Mouse (Mus musculus) lung, embryonic 16.5 days (tissue): ENCODE results near the gene Rasa3. TPM values are rescaled to one million over a fixed set of nuclear protein-coding genes. Genes with fewer than 3 reads are reported as not detected.

Source experiments
- ATAC-seq: fragments of 200-750 bp; cut with Nextera tagmentation; 2 replicates; pipeline ENCODE4 v1.8.0; 2017; ENCODE audit warnings: low read depth, mild to moderate bottlenecking, moderate library complexity
- H3K27ac ChIP-seq: fragments of 300-500 bp; sonication (generic); 2 replicates; pipeline ENCODE4 v1.5.1; 2014; ENCODE audit warnings: mild to moderate bottlenecking, control low read depth, low read length
- H3K27me3 ChIP-seq: fragments of 300-500 bp; sonication (generic); 2 replicates; pipeline ENCODE4 v1.6.1; 2014; ENCODE audit warnings: low read depth, low read length, mixed read lengths; ENCODE audit not compliant: control insufficient read depth, insufficient read depth
- H3K36me3 ChIP-seq: fragments of 300-500 bp; sonication (generic); 2 replicates; pipeline ENCODE4 v1.6.1; 2014; ENCODE audit warnings: low read length; ENCODE audit not compliant: control insufficient read depth, insufficient read depth
- H3K4me1 ChIP-seq: fragments of 300-500 bp; sonication (generic); replicated peaks from 2 replicates; pipeline ENCODE4 v1.6.1; 2014; ENCODE audit warnings: low read length, mixed read lengths; ENCODE audit not compliant: control insufficient read depth, insufficient read depth
- H3K4me2 ChIP-seq: fragments of 300-500 bp; sonication (generic); 2 replicates; pipeline ENCODE4 v1.6.1; 2014; ENCODE audit warnings: low read depth, low read length, control low read depth
- H3K4me3 ChIP-seq: fragments of 300-500 bp; sonication (generic); 2 replicates; pipeline ENCODE4 v1.5.1; 2014; ENCODE audit warnings: mild to moderate bottlenecking, low read length, control low read depth
- H3K9ac ChIP-seq: fragments of 300-500 bp; sonication (generic); 2 replicates; pipeline ENCODE4 v1.6.1; 2014; ENCODE audit warnings: low read length, control low read depth
- H3K9me3 ChIP-seq: fragments of 300-500 bp; sonication (generic); 2 replicates; pipeline ENCODE4 v1.6.1; 2016; ENCODE audit warnings: low read length; ENCODE audit not compliant: control insufficient read depth
- WGBS: fragments of 180-500 bp; shearing (Covaris S2); extraction: QIAGEN DNeasy Blood & Tissue Kit; methylation state at CpG from one replicate; pipeline ENCODE4 v1.1.7; 2014; 5-methylcytosine and 5-hydroxymethylcytosine counted together
- polyA plus RNA-seq: library from polyadenylated mRNA; unstranded; fragments of >200 nt; fragmentation: Nextera tagmentation; extraction: Ambion mirVana; gene quantifications from 2 replicates; pipeline ENCODE4 v1.2.1, GENCODE M21; 2015

Gene Rasa3
- polyA plus RNA-seq, 1 experiment from 2014 or later: 50.7 TPM

DNA sequence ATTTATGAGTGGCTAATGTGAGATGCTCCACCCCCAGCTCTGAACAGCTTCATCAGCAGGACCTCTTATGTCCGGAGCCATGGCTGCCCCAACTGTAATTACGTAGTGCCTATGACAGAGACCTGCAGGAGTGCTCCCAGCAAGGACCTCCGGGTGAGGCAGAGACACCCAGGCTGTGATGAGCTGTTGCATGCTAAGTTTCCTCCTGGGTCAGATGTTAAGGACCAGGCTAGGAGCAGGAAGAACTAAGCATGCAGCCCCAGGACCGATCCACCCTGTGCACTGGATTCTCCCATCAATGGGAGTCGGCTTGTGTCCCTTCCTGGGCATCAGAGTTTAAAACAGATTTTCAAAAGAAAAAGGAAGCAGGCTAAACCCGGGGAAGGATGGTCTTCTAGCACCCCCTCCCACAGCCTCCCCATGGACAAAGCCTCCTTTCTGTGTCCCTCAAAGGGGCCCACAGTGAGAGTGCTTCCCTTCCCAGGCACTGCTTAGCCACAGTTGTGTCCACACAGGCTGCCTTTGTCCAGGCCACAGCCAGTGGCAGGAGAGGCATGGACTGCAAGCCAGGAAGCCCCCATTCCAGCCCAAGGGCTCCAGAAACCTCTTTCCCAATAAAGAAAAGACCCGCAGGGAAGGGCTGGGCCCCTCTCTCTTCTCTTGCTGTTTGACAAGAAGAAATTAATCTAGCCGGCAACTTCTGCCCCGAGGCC, 54.2 kb downstream of the Rasa3 start:
- Histone ChIP-seq H3K4me1 (peaks cover 40% of the 10 kb centered on the region), H3K27me3 (no peaks in the 10 kb centered on the region), H3K36me3 (peaks cover 4% of the 10 kb centered on the region; the same call in 1 of the 2 replicates), H3K9me3 (no peaks in the 10 kb centered on the region), H3K4me3 (no peak overlapping the region), H3K9ac (no peak overlapping the region), H3K4me2 (no peak overlapping the region), H3K27ac (no peak overlapping the region; the same call in 1 of the 2 replicates)
- no peak for ATAC-seq
- 39% methylated on average over 9 of the region's 9 CpGs for WGBS

DNA sequence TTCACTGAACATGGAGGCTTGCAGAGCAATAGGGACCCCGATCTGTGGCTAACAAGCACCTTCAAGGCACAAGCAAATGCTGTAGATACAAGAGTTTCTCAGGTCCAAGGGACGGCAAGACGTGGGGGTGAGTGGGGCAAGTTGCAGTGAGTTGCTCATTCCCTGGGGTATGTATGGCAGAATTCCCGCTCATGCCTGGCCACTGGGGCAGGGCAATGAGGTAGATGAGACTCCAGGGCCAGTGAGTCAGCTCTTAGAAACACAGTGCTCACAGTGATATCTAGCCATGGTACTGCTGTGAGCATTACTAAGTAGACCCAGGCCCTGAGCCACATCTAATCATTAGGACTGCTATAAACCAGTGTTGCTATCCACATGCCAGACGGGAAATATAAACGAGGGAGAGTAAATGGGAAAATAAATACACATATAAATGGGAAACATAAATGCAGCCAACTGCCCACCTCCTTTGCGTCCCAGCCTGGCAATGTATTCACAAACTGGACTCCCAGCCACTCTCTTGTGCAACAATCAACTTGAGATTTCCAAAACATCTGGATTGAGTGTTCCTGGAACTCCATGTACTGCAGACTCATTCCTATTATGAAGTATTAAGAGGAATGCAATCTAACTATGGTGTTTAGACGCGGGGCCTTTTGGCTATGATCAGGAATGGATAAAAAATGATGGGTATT, 57.0 kb downstream of the Rasa3 start:
- H3K4me3 ChIP-seq: no peak overlapping the region
- peak overlapping the region; percentile 54 for H3K27ac ChIP-seq
- WGBS: 76% methylated on average over 9 of the region's 9 CpGs
- no peaks in the 10 kb centered on the region for H3K27me3 ChIP-seq
- no peak overlapping the region for H3K4me2 ChIP-seq
- ATAC-seq: peak; percentile 53
- H3K36me3 ChIP-seq: no peaks in the 10 kb centered on the region
- H3K9me3 ChIP-seq: no peaks in the 10 kb centered on the region
- no peak overlapping the region for H3K9ac ChIP-seq
- peaks cover 37% of the 10 kb centered on the region for H3K4me1 ChIP-seq

DNA sequence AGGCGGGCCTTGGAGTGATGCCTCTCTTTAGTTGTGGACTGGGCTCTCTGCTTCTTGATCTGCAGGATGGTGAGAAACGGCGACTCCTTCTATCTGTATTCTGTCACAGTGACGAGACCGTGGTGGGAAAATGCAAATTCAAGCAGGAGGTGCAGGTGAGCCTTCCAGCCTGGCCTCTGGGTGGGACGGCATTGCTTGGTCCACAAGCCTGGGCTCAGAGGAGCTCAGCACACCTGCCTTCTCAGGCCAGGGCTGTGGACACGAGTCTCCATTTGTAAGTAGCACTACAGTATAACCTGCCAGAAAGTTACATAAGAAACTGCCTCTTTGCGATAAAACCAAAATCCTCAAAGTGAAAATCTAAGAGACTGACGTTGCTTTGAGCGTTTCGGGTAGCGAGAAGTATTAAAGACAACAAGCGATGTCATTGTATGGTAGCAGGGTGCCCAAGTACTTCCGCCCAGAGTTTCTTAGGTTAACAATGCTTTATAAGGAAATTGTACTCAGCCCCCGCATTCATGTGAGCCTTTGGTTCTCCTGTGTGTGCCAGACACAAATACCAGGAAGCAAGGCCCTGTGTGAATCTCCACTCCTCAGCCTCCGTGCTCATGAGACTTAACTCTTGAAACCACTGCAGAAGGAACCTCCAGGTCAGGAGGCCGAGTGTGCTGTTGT, 60.4 kb downstream of the Rasa3 start:
- Histone ChIP-seq H3K4me2 (no peak overlapping the region), H3K36me3 (peaks cover 15% of the 10 kb centered on the region), H3K9me3 (no peaks in the 10 kb centered on the region), H3K27ac (peak overlapping the region; percentile 10; the same call in 1 of the 2 replicates), H3K27me3 (no peaks in the 10 kb centered on the region), H3K9ac (no peak overlapping the region), H3K4me1 (peaks cover 12% of the 10 kb centered on the region), H3K4me3 (no peak overlapping the region)
- 70% methylated on average over 17 of the region's 17 CpGs for WGBS
- ATAC-seq: no peak

DNA sequence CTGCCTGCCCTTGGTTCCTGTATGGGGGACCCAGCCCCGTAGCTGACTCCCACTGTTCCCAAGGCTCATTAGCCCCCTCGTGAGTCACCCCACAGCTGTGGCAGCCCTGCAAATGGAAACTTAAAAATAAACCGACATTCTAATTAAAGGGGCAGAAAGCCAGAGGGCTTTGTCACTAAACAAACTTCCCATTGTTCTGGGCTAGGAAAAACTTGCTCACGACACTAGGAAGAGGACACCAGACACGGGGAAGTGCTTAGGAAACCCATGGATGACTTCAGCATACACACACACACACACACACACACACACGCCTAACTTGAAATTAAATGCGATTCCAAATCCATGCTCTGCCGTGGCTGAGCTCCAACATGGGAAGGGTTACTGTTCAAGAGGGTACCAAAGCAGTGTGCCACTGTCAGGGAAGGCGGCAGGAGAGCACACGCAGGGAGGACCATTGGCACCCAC, 62.4 kb downstream of the Rasa3 start:
- Histone ChIP-seq H3K27me3 (no peaks in the 10 kb centered on the region), H3K9ac (no peak overlapping the region), H3K9me3 (no peaks in the 10 kb centered on the region), H3K4me2 (no peak overlapping the region), H3K4me3 (no peak overlapping the region), H3K27ac (0 out of 2 replicates have a peak overlapping the region, but pooled peaks have one; percentile 50), H3K4me1 (peaks cover 4% of the 10 kb centered on the region; the same call in 1 of the 2 replicates), H3K36me3 (peaks cover 15% of the 10 kb centered on the region)
- peak; percentile 34 for ATAC-seq
- 44% methylated on average over 10 of the region's 10 CpGs for WGBS

DNA sequence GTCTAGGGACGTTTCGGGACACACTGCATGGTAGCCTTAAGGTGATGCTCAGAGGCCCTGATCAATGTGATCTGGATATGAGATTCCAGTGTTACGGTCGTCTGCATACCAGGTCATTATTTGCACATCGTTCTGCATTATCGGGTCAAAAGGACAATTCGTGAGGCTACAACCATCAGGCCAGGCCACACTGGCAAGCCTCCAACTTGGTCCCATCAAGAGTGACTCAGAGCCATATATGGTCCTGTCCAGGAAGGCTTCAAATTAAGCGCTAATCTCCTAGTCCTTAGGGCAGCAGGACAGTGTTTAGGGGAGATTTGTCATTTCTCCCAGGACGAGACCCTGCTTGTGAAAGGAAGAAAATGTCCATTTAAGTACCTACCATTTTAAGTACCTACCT, 63.3 kb downstream of the Rasa3 start:
- no peak for ATAC-seq
- no peaks in the 10 kb centered on the region for H3K9me3 ChIP-seq
- H3K27ac ChIP-seq: no peak overlapping the region
- H3K27me3 ChIP-seq: no peaks in the 10 kb centered on the region
- WGBS: 76% methylated on average over 9 of the region's 9 CpGs
- no peak overlapping the region for H3K9ac ChIP-seq
- H3K4me1 ChIP-seq: peaks cover 4% of the 10 kb centered on the region; the same call in 1 of the 2 replicates
- no peak overlapping the region for H3K4me3 ChIP-seq
- H3K36me3 ChIP-seq: peaks cover 15% of the 10 kb centered on the region
- H3K4me2 ChIP-seq: no peak overlapping the region

DNA sequence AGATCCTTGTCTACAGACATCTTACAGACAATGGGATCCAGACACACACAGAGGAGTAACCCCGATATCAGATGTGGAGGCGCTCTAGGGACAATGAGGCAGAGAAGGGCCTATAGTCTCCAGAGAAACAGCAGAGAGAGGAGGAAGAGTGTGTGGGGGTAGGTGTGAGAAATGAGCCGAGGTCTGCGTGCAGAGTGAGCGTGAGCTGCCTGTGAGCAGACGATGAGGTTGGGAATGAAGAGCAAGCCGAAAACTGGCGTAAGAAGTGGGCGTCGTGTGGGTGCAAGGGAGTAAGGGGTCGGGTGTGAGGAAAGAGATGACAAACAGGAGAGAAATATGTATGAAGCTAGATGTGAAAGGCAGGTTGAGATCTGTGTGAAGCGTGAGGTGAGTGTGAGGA, 65.7 kb downstream of the Rasa3 start:
- Histone ChIP-seq H3K4me2 (no peak overlapping the region), H3K9me3 (no peaks in the 10 kb centered on the region), H3K4me3 (no peak overlapping the region), H3K27me3 (no peaks in the 10 kb centered on the region), H3K36me3 (peaks cover 15% of the 10 kb centered on the region), H3K27ac (no peak overlapping the region), H3K4me1 (no peaks in the 10 kb centered on the region), H3K9ac (no peak overlapping the region)
- no peak for ATAC-seq
- WGBS: 82% methylated on average over 12 of the region's 12 CpGs

DNA sequence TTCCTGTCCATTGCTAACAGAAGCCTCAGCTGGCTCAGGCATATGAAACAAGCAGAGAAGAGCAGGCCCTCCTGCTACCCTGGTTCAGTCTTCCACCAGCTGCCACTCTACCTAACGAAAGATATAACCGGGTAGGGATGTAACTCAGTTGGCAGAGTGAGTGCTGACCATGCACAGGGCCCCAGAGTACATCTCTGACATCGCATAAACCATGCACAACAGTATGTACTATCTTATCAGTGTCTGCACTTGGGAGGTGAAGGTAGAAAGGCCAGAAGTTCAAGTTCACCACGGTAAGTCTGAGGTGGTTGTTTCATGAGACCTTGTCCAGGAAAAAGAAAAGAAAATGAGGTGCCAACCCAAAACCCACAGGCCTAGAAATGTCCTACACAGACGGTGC, 67.4 kb downstream of the Rasa3 start:
- no peaks in the 10 kb centered on the region for H3K9me3 ChIP-seq
- WGBS: 61% methylated on average over 5 of the region's 5 CpGs
- H3K27ac ChIP-seq: no peak overlapping the region
- no peak overlapping the region for H3K4me2 ChIP-seq
- no peak overlapping the region for H3K4me3 ChIP-seq
- peaks cover 17% of the 10 kb centered on the region for H3K36me3 ChIP-seq
- no peaks in the 10 kb centered on the region for H3K4me1 ChIP-seq
- H3K9ac ChIP-seq: no peak overlapping the region
- no peak for ATAC-seq
- no peaks in the 10 kb centered on the region for H3K27me3 ChIP-seq

DNA sequence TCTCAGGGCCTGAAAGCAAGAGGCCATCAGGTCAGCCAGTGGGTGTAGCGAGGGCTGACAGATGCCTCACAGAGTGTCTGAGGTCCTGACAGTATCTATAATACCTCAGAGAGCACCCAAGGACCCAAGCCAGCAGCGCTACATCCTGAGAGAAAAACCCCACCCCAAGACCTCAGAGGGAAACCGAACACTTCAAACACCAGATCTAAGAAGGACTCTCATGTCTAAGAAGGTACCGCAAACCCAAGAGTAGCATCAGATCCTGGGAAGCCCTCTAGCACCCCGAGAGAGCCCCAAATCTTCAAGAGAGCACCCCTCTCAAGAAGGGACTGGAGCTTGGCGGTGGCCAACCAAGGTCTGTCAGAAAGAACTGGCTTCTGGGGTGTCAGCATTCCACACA, 68.5 kb downstream of the Rasa3 start:
- WGBS: 82% methylated on average over 6 of the region's 6 CpGs
- Histone ChIP-seq H3K4me2 (no peak overlapping the region), H3K9me3 (no peaks in the 10 kb centered on the region), H3K27me3 (no peaks in the 10 kb centered on the region), H3K4me3 (no peak overlapping the region), H3K36me3 (peaks cover 17% of the 10 kb centered on the region), H3K9ac (no peak overlapping the region), H3K4me1 (no peaks in the 10 kb centered on the region), H3K27ac (no peak overlapping the region)
- ATAC-seq: no peak

DNA sequence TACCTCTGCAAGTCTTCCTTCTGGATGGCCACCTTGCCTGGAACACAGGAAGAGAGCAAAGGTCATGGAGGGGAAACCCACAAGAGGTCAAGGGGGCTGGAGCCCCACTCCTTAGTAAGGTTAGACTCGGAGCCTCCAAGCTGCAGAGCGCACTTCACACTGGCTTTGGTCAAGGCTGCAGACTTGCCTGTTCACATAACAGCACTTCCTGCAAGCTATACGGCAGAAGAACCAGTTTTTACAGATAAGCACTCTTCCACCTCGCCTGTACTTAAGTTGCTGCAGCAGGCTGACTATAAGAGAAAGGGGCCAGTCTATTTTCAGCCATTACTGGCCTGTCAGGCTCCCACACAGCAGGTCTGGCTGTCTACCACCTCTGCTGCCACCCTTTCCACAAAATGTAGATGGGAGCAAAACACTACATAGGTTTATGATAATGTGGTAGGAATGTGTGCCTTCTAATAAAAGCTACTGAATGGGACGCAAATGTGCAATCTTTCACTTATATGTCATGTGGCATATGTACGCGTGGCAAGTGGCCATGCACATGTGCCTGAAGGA, 71.4 kb downstream of the Rasa3 start:
- ATAC-seq: no peak
- WGBS: 59% methylated on average over 7 of the region's 7 CpGs
- H3K4me1 ChIP-seq: peaks cover 3% of the 10 kb centered on the region; the same call in 1 of the 2 replicates
- no peaks in the 10 kb centered on the region for H3K9me3 ChIP-seq
- H3K9ac ChIP-seq: no peak overlapping the region
- peaks cover 7% of the 10 kb centered on the region for H3K36me3 ChIP-seq
- H3K4me3 ChIP-seq: no peak overlapping the region
- no peak overlapping the region for H3K4me2 ChIP-seq
- no peaks in the 10 kb centered on the region for H3K27me3 ChIP-seq
- H3K27ac ChIP-seq: no peak overlapping the region
